Mouse (Mus musculus): ENCODE data around the gene Zfp94. TPM values are rescaled to one million over a fixed set of nuclear protein-coding genes. Genes with fewer than 3 reads are reported as not detected.

Gene Zfp94
- 3.2 TPM for polyA plus RNA-seq (2014; fragmentation: Illumina TruSeq; extraction: RNeasy Lipid Tissue Mini Kit (QIAGEN cat#74804); ENCODE audit: low read depth, low replicate concordance)

DNA sequence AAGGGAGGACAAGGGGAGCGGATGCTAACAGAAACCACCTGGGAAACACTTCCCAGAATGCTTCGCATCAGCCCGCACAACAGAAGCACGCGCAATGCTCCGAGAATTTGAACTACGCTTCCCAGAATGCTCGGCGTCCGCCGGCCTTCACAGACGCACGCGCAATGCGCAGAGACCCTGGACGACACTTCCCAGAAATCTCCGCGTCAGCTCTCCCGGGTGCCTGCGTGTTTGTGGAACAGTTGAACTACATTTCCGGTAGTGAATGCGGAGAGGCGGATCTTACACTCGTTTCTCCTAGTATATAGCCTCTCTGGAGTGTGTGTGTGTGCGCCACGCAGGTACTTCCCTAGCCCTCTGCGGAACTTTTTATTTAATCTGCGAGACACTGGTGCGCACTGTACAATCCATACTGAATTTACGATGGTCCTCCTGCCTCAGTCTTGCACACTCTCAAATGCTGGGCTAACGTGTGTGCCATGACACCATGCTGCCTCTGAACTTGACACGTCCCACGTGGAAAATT lies at the start of gene Zfp94:
TSS of gene Zfp94 (minus strand) at position 100 of the 526 bp plus-strand sequence.

GRCm38 (mm10) chr7:24348896-24349295 lies 32.4 kb upstream of the Zfp94 start, which contains the start of gene Lypd5:
Gene Lypd5 (plus strand): TSS chr7:24349196.

DNA sequence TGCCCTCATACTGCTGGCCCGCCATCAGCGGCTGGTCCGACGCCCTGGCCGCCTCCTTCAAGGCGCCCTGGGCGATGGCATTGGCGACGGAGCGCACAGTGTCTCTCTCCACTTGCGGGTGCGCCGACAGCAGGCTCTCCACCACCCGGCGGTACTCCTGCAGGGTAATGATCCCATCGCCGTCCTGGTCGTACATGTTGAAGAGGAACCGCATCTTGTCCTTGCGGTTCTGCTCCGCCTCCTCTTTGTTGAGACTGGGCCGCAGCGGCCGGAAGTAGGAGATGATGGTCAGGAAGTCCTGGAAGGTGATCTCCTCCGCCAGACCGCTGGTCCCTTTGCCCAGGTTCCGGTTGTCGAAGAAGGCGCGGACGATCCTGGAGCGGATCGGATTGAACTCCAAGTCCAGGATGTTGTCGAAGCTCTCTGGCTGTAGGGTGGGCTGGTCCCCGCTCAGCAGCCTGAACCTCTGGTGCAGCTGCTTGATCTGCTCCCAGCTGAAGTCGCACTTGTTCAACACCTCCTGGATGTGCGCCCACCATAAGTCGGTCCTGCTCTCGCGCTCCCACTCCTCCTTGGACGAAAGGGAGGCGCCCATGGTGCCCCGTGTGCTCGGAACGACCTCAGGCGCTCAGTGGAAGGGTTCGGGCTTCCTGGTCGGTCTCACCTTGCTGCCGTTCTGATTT lies 17.0 kb upstream of the Zfp94 start, which contains the start of gene Tescl:
TSS of gene Tescl (minus strand) at position 633 of the 683 bp plus-strand sequence.

GRCm38 (mm10) chr7:24300771-24301282 lies 15.6 kb downstream of the Zfp94 start, which contains the start of gene Zfp61:
Gene Zfp61 (minus strand): TSS chr7:24301232.

GRCm38 (mm10) chr7:24270288-24270672 lies 46.2 kb downstream of the Zfp94 start, which contains the start of gene Zfp93:
Gene Zfp93 (plus strand): TSS chr7:24270420.

DNA sequence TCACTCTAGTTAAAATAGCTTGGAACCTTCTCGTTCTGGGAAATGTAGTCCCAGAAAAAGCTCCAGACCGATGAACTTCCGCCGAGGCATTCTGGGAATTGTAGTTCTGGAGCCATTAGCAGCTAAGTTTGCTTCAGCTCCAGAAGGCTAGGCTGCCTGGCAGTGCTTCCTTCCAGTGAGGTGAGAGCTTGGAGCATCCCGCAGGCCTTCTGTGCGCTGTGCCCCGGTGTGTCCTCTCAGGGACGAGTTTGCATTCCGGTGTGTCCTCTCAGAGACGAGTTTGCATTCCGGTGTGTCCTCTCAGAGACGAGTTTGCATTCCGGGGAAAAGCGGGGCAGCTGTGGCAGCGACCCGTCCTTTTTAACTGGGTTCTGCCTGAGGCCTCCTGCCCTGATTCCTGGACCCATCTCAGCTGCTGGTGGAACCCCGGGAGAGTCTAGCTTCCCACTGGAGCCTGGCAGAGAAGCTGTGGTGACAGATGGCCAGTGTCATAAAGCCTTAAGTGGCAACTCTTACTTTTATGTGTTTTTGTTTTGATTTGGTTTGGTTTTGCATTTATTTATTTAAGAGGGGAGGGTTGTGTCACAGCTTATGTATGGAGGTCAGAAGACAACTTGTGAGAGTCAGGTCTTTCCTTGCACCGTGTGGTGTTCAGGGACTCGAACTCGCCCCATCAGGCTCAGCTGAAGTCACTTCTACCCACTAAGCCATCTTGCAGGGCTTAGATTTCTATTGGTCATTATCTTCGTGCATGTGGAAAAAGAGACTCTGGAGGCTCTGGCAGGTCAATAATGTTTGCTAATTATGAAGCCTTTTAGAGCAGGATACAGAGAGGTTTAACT lies 61.6 kb downstream of the Zfp94 start, which contains the start of gene Zfp108:
TSS of gene Zfp108 (plus strand) at position 162 of the 842 bp plus-strand sequence.

Other genes with a start within 250 kb of the Zfp94 start
- 6.5 TPM for gene Zfp180, start 234.7 kb downstream of the Zfp94 start, polyA plus RNA-seq (2014; fragmentation: Illumina TruSeq; extraction: RNeasy Lipid Tissue Mini Kit (QIAGEN cat#74804); ENCODE audit: low read depth, low replicate concordance)
- 0.52 TPM for gene Zfp112, start 204.4 kb downstream of the Zfp94 start, polyA plus RNA-seq (2014; fragmentation: Illumina TruSeq; extraction: RNeasy Lipid Tissue Mini Kit (QIAGEN cat#74804); ENCODE audit: low read depth, low replicate concordance)
- gene Zfp235, start 182.5 kb downstream of the Zfp94 start, polyA plus RNA-seq (2014; fragmentation: Illumina TruSeq; extraction: RNeasy Lipid Tissue Mini Kit (QIAGEN cat#74804); ENCODE audit: low read depth, low replicate concordance) = 1.3 TPM
- gene Zfp114, start 141.6 kb downstream of the Zfp94 start, polyA plus RNA-seq (2014; fragmentation: Illumina TruSeq; extraction: RNeasy Lipid Tissue Mini Kit (QIAGEN cat#74804); ENCODE audit: low read depth, low replicate concordance) = 0.21 TPM
- 3.2 TPM for gene Zfp111, start 105.2 kb downstream of the Zfp94 start, polyA plus RNA-seq (2014; fragmentation: Illumina TruSeq; extraction: RNeasy Lipid Tissue Mini Kit (QIAGEN cat#74804); ENCODE audit: low read depth, low replicate concordance)
- gene Zfp109, start 79.1 kb downstream of the Zfp94 start, polyA plus RNA-seq (2014; fragmentation: Illumina TruSeq; extraction: RNeasy Lipid Tissue Mini Kit (QIAGEN cat#74804); ENCODE audit: low read depth, low replicate concordance) = 0.70 TPM
- gene Zfp108, start 61.9 kb downstream of the Zfp94 start, polyA plus RNA-seq (2014; fragmentation: Illumina TruSeq; extraction: RNeasy Lipid Tissue Mini Kit (QIAGEN cat#74804); ENCODE audit: low read depth, low replicate concordance) = 0.77 TPM
- 6.5 TPM for gene Zfp93, start 46.2 kb downstream of the Zfp94 start, polyA plus RNA-seq (2014; fragmentation: Illumina TruSeq; extraction: RNeasy Lipid Tissue Mini Kit (QIAGEN cat#74804); ENCODE audit: low read depth, low replicate concordance)
- gene Zfp61, start 15.4 kb downstream of the Zfp94 start, polyA plus RNA-seq (2014; fragmentation: Illumina TruSeq; extraction: RNeasy Lipid Tissue Mini Kit (QIAGEN cat#74804); ENCODE audit: low read depth, low replicate concordance) = 8.8 TPM
- 0.36 TPM for gene Tescl, start 17.3 kb upstream of the Zfp94 start, polyA plus RNA-seq (2014; fragmentation: Illumina TruSeq; extraction: RNeasy Lipid Tissue Mini Kit (QIAGEN cat#74804); ENCODE audit: low read depth, low replicate concordance)
- 0.41 TPM for gene Lypd5, start 32.5 kb upstream of the Zfp94 start, polyA plus RNA-seq (2014; fragmentation: Illumina TruSeq; extraction: RNeasy Lipid Tissue Mini Kit (QIAGEN cat#74804); ENCODE audit: low read depth, low replicate concordance)
- gene Kcnn4, start 53.6 kb upstream of the Zfp94 start, polyA plus RNA-seq (2014; fragmentation: Illumina TruSeq; extraction: RNeasy Lipid Tissue Mini Kit (QIAGEN cat#74804); ENCODE audit: low read depth, low replicate concordance) = not detected
- gene Smg9, start 83.0 kb upstream of the Zfp94 start, polyA plus RNA-seq (2014; fragmentation: Illumina TruSeq; extraction: RNeasy Lipid Tissue Mini Kit (QIAGEN cat#74804); ENCODE audit: low read depth, low replicate concordance) = 6.5 TPM
- gene Irgc1, start 135.6 kb upstream of the Zfp94 start, polyA plus RNA-seq (2014; fragmentation: Illumina TruSeq; extraction: RNeasy Lipid Tissue Mini Kit (QIAGEN cat#74804); ENCODE audit: low read depth, low replicate concordance) = 1.1 TPM
- gene Plaur, start 145.8 kb upstream of the Zfp94 start, polyA plus RNA-seq (2014; fragmentation: Illumina TruSeq; extraction: RNeasy Lipid Tissue Mini Kit (QIAGEN cat#74804); ENCODE audit: low read depth, low replicate concordance) = not detected
- not detected for gene Cadm4, start 165.4 kb upstream of the Zfp94 start, polyA plus RNA-seq (2014; fragmentation: Illumina TruSeq; extraction: RNeasy Lipid Tissue Mini Kit (QIAGEN cat#74804); ENCODE audit: low read depth, low replicate concordance)
- gene Zfp428, start 190.3 kb upstream of the Zfp94 start, polyA plus RNA-seq (2014; fragmentation: Illumina TruSeq; extraction: RNeasy Lipid Tissue Mini Kit (QIAGEN cat#74804); ENCODE audit: low read depth, low replicate concordance) = 0.60 TPM
- gene AC161166.1, start 195.8 kb upstream of the Zfp94 start, polyA plus RNA-seq (2014; fragmentation: Illumina TruSeq; extraction: RNeasy Lipid Tissue Mini Kit (QIAGEN cat#74804); ENCODE audit: low read depth, low replicate concordance) = 9.5 TPM
- 1.2 TPM for gene Irgq, start 214.0 kb upstream of the Zfp94 start, polyA plus RNA-seq (2014; fragmentation: Illumina TruSeq; extraction: RNeasy Lipid Tissue Mini Kit (QIAGEN cat#74804); ENCODE audit: low read depth, low replicate concordance)
- not detected for gene Pinlyp, start 229.5 kb upstream of the Zfp94 start, polyA plus RNA-seq (2014; fragmentation: Illumina TruSeq; extraction: RNeasy Lipid Tissue Mini Kit (QIAGEN cat#74804); ENCODE audit: low read depth, low replicate concordance)
- 2.1 TPM for gene Xrcc1, start 229.6 kb upstream of the Zfp94 start, polyA plus RNA-seq (2014; fragmentation: Illumina TruSeq; extraction: RNeasy Lipid Tissue Mini Kit (QIAGEN cat#74804); ENCODE audit: low read depth, low replicate concordance)